Mouse (Mus musculus) gastrocnemius, postnatal 4 days (tissue): ENCODE data around the gene Spire2. TPM values are rescaled to one million over a fixed set of nuclear protein-coding genes. Genes with fewer than 3 reads are reported as not detected.

Experiments
- DNase-seq, 2 experiments: peaks; one replicate each; pipeline ENCODE4 v3.0.0; 2021 to 2022; ENCODE audit warnings: low spot score in 2 of 2, mixed read lengths in 2 of 2
- total RNA-seq, 2 experiments: library from RNA; stranded (reverse); gene quantifications; 2 replicates each; pipeline ENCODE4 v1.2.3; 2021

Spire2 gene
- total RNA-seq, 2 experiments from 2014 or later = 0.70 to 1.3 TPM

DNA sequence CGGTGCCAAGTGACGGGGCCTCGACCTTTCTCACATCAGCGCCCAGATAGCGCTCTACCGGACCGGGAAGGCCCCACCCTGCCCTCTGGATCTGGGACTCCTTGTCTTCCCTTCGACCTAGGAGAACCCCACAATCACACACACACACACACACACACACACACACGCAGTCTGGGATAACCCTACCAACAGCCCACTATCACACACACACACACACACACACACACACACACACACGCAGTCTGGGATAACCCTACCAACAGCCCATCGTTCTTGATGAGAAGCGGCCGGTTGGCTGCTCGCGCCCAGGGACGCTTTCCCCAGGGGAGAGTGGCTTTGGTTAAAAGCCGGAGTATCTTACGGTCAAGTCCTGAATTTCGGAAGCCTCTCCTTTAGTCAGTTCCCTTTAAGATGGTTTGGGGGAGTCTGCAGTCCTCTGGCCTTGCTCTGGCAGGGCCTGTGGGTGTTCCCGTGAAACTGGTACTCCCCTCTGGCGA lies 626 bp downstream of the Spire2 start:
- no peak for DNase-seq

GRCm38 (mm10) chr8:123333864-123334263 lies 1.4 kb downstream of the Spire2 start:
- no peak for DNase-seq

DNA sequence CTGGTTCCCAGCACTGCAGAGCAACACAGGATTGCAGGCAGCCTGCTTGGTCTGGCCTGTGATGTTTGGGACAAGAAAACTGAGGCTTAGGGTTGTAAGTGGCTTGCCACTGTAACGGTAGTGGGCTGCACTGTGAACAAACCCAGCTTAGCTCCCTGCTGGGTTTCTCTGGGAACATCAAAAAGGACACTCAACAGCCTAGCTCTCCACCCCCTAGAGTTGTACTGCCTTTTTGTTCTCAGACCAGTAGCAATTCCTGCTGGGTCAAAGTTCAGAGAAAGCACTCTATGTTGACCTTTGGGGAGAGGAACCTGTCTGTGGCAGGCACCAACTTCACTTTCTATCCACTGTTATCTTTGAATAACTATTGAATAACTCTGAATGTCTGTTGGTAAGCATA lies 2.0 kb downstream of the Spire2 start:
- DNase-seq = no peak

DNA sequence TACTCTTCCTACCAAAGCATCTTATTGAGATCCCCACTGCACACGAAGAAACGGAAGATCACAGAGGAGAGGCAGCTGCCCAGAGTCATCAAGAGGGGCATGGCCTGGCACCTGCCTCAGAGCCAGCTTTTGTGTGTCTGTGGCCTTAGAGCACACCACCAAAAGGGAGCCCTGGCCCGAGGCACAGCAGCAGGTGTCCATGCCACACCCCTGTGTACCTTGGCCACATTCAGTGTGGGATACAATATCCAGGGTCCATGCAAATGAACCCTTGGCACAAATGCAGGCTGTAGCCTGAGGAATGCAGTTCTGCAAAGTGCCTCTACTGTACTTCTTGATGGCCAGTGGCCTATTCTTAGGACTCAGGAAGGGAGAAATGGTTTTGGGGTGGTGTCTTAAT lies 5.0 kb downstream of the Spire2 start:
- no peak for DNase-seq

DNA sequence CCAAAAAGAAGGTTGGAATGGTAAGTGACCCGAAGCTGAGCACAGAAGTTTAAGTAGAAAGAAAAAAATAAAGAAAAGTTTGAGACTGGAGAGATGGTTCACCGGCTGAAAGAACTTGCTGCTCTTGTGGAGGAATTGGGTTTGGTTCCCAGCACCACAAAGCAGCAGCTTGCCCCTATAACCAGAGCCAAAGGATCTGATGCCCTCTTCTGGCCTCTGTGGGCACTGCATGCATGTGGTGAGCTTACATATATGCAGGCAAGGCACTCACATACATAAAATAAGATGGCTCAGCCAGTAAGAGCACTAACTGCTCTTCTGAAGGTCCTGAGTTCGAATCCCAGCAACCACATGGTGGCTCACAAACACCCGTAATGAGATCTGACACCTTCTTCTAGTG lies 7.6 kb downstream of the Spire2 start:
- no peak for DNase-seq

DNA sequence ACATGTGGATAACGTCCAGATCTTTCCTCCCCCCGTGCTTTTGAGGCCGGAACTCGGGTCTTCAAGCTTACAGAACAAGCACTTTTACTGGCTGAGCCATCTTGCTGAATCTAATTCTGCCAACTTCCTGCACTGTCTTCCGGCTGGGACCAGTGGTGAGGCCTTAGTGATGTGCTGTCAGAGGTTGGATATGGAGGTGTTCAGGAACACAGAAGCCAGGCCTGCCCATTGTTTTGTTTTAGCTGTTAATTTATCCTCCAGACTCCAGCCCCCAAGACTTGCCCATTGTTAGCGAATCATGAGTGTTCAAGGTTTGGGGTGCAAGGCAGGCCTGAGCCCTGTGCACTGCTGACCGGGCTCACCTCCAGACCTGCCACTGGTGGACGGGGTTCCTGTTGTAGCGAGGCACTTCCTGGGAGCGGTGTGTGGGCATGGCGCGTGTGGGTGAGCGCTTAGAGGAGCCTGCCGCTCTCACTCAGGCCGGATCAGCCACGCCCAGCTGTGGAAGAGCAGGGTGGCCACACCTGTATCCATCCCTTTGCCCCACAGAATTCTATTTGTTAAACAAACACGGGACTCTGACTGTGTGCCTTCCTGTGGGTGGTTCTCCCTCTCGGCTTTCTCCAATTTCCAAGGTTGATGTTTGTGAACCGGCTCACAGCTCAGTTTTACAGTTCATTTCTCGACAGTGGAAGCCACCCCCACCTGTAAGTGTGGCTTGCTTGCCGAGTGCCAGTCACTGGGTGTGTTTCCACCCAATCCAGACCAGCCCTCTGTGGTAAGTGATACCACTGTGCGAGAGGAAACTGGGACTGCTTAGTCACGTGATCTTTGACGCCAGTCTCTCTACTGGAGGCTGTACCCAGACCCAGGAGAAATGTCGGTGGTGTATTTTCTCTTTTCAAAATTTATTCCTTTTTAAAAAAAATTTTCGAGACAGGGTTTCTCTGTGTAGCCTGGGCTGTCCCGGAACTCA lies 8.8 kb downstream of the Spire2 start:
- DNase-seq = no peak

DNA sequence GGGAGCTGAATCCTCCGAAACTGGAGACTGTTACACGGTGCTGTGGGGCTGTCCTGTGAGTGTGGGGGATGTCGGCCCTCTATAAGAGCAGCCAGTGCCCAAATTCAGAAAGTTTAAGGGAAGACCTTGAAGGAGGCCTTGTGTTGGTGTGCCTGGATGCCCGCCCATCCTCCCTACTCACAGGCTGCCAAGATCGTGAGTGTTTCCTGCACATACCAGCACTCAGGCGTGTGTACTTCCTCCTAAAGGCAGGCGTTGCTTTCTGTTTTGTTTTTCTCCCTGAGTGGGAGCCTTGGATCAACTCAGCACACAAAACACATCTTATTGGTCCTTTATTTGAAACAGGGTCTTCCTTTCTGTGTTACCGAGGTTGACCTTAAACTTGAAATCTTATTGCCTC lies 9.7 kb downstream of the Spire2 start:
- DNase-seq = no peak

DNA sequence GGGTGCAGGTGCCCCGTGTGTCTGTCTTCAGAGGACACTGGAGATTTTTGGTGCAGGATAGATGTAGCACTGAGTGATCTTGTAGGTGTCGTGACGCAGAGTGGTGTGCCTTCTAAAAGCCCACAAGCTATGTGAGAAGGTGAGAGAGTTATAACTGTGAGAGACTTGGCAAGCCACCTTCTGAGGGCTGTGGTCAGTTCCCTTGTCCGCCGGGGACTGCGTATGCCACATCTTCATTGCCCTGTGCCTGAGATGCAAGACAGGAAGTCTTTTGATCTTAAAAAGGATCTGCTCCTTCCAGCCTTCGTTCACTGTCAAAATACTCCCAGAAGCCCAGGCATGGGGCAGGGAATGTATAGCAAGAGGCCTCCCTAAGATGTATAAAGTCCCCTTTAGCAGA lies 10.4 kb downstream of the Spire2 start:
- DNase-seq = no peak

DNA sequence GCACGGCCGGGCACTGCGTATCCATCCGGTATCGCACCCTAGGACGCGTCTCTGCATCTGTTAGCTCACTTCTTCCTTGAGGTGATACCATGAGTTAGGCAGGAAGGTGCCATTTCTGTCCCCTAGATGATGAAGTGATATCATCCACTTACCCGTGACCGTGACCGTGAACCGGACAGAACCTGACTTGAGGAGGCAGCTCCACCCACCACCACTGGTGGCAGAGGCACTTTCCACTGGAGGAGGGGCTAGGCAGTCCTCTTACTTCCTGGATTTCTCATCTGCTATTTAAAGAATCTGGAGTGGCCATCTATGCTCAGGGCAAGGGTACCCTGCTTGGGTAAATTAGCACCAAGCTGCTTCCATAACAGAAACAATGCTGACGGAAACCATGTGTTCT lies 10.9 kb downstream of the Spire2 start:
- no peak for DNase-seq

DNA sequence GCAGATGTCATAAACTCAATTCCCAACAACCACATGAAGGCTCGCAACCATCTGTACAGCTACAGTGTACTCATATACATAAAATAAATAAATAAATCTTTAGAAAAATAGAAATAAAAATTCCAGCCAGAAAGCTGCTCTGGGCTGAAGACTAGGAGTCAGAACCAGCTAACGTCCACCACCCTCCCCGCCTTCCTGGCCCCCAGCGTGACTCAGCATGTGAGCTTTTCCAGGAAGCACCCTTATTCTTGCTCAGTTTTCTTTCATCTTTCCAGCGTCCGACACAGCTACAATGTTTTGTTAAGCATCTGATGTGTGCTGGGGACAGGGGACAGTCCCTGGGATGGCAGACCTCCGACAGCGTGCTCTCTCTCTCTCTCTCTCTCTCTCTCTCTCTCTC lies 12.6 kb downstream of the Spire2 start:
- no peak for DNase-seq

DNA sequence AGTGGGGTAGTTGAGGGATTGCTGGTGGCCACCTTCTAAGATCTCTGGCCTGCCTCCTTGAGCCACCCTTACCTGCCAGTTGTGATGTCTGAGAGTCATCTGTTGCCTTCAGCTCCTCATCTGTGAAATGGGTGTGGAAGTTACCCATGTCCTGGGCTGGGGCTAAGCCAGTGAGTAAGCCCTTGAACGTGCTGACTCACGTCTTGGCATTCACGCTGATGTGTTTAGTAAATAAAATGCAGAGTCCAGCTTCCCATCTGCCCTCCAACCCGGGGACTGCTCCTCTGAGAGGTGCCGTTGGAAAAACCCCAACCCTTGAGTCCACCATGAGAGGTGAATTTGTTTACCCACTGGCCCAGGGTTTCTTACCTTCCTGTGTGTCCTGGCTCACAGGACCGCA lies 13.3 kb downstream of the Spire2 start:
- DNase-seq = no peak

- DNase-seq = no peak
These were observed 14.8 kb downstream of the Spire2 start for GRCm38 (mm10) chr8:123347293-123347692.

DNA sequence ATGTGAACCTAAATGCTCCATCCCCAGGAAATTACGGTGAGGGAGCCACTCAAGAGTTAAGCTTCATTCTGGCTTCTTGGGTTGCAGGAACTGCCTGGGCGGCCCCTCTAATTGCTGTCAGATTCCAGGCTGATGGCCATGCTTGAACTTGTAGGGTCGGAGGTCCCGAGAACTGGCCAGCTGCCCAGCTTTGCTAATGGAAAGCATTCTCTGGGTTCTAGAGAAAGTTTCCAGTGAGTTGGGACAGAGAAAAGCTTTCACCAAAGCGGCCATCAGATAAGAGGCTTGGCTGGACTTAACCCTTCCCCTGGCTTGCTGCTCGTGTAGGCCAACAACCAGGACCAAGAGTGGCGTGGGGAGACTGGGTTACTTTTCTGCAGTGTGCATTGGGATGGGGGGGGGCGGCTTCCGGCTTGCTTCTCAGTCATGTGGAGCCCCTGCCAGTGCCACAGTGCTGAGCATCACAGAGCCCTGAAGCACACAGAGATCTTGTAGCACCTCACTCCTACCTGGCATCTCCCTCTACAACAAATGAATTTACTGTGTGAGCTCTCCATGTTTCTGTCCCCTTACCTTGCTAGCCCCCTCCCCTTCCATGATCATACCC lies 15.8 kb downstream of the Spire2 start:
- peak in 1 of 2 experiments; percentile 77 for DNase-seq

DNA sequence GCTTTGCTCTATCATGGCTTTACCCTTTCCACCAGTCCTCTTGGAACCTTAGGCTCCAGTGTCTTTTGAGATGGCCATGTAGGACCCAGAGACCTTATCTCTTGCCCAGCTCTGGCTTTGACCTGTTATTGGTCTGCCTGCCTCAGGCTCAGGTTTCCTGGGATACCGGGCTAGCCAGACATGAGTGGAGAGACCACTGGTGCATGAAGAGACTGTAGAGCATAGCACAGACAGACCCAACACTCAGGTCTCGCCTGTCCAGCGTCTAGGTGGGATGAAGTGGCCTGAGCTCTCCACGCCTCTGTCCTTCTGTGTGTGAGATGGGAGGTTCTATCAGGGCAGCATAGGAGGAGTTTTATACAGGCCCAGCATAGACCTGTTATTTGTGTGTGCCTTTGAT lies 16.6 kb downstream of the Spire2 start:
- no peak for DNase-seq

- DNase-seq = no peak
These were observed 19.6 kb downstream of the Spire2 start for GRCm38 (mm10) chr8:123352118-123352517.

DNA sequence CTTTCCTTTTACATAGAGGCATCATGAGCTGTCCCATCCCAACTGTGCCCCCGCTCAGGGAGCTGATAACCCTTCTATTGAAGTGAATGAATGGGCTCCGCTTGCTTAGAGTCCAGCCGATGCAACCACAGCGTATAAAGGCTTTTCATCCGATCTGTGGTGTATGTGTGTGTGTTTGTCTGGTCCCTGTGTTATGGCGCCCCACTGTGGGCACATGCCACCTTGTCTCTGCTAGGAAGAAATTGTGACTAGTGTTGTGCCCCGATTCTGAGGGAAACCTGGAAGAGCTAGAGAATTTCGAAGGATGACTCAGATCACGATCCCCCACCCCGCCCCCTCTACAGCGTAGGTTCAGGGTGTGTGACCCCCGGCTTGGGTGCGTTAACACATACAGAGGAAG lies 20.3 kb downstream of the Spire2 start:
- DNase-seq = peak in 1 of 2 experiments; percentile 37

DNA sequence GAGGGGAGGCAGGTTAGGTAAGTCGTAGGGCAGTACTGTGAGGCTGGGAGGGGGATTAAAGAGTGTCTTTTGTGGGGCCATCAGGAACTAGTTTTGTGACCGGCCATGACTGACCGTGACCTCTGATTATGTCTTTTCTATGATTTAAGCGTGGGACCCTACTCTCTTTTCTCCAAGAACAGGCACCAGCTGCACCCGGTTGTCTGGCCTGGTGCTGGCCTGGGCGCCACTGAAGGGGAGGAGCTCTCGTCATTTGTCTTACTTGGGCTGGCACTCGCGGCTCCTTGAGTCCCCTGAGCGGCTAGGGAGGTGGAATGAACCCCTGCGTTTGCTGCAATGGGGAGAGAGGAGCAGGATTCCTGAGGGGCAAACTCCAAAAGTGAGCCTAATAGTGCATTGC lies 20.7 kb downstream of the Spire2 start:
- DNase-seq = no peak

- peak in 1 of 2 experiments; percentile 64 for DNase-seq
These were observed 28.7 kb downstream of the Spire2 start for GRCm38 (mm10) chr8:123361082-123361739.

GRCm38 (mm10) chr8:123373403-123374238 lies 41.1 kb downstream of the Spire2 start, which contains the start of gene Tcf25:
Gene Tcf25 (plus strand): TSS chr8:123373753.
- DNase-seq = peak; percentile 89 to 95

GRCm38 (mm10) chr8:123374239-123374578 lies 41.7 kb downstream of the Spire2 start:
- peak; percentile 94 to 97 for DNase-seq

GRCm38 (mm10) chr8:123375701-123376100 lies 43.2 kb downstream of the Spire2 start:
- DNase-seq = no peak
